Mouse (Mus musculus) NIH3T3 (cell line): Measurements from ENCODE around the gene Zfp385a.
A peak's percentile ranks its signal among the peaks of the same experiment; 100 is the strongest.

Experiments used
- DNase-seq: peaks from one replicate; pipeline ENCODE4 v3.0.0-alpha.2; 2012; ENCODE audit warnings: low read depth

The Zfp385a gene

DNA sequence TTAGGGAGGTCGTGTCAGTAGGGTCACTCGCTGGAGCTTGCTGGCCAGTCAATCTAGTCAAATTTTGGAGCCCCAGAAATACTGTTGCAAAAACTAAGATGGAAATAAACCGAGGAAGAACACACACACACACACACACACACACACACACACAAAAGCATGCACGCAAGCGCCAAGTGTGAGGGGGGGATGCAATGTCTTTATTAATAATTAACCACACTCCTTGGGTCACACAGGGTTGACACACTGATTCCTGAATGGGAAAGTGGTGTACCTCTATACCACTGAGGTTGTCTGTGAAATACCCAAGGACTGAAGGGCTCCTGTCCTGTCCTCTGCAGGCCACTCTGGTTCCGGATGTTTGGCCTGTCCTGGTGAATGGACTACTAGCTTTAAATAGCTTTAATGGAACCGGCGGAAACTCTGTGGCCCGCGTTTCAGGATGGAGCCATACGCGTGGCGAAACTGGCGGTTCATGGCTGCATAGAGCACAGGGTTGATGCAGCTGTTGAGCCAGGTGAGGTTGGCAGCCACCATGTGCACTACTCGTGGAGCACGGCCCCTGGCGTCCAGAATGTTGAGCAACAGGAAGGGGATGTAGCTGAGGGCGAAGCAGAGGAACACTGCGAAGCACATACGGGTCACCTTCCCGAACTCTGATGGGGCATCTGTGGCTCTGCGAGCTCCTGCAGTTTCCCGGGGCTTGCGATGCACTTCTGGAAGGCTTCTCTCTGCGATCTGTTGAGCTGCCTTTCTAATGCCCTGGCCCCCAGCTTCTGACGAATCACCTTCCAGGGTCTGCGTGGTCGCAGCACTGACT is 31.6 kb downstream of the Zfp385a start:
- no peak for DNase-seq

- peak; percentile 98 for DNase-seq
Observed at GRCm38 (mm10) chr15:103307125-103307524, 32.8 kb downstream of the Zfp385a start.

DNA sequence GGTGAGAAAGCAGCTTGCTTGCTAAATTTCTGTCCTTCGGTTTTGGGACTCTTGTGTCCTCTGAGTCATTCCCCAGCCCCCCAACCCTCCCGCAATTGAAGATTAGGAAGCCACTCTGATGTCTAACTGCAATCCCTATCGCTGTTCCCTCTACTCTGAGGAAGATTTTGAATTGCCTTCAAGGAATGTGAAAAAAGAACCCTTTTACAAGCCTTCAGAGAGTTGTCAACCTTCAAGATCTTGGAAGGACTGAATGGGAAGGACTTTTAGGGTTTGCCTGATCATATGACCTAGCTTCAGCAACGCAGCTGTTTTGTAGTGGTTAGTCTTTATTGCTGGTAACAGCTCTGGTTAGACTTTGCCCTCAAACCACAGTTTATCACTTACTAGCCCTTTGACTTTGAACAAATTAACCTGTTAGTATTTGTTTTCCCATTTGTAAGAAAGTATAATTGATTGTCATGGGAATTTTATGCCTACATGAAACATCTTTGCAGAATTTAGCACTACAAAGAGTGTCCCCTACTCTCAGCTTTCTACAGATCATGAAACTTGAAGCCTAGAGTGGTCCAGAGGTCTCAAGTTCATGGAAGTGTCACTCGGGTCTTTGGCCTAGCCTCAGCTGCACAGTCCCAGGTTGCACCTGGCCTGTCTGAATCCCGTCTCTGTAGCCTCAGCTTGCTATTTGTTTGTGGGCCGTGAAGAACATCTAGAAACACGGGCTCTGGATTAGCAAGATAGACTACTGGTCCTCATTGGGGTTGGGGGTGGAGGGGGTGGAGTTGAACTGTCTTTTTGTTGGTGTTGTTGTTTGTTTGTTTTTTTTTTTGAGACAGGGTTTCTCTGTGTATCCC is 33.9 kb downstream of the Zfp385a start:
- DNase-seq: peak; percentile 56

- peak; percentile 99 for DNase-seq
Observed at GRCm38 (mm10) chr15:103305070-103305678, 34.7 kb downstream of the Zfp385a start.

GRCm38 (mm10) chr15:103304616-103304969 is 35.3 kb downstream of the Zfp385a start:
- no peak for DNase-seq

DNA sequence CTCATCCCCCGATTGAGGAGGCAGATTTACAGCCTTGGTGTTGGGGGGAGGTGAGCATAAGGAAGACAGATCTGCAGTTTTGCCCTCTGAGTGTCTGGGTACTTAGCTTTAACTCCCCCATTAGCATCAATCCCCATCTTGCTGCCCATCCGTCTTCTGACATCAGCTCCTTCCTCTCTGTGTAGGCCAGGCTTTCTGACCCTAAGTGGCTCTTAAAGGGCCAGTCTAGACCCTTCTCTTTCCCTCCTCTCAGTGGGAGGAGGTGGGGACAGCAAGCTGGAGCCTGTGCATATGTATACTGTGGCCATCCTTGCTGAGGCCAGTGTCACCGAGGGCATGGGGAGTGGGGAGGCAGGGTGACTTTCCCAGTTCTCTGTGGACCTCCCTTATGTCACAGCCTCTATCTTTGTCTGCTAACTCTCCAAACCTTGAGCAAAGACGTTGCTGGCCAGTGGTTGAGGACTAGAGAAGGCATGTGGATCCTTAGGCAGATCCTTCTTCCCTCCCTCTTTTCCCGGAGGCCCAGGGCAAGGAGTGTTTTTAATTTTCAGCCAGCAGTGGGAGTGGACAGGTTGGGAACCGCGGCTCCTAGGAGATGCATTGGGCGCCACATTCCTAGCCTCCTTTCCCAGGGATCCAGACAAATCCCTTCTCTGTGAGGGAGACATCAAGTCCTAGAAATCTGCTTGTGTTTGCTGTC is 35.8 kb downstream of the Zfp385a start:
- DNase-seq: peak; percentile 88

GRCm38 (mm10) chr15:103302341-103303021 is 37.4 kb downstream of the Zfp385a start:
- peak; percentile 76 for DNase-seq

- DNase-seq: no peak
Observed at GRCm38 (mm10) chr15:103301547-103302340, 38.1 kb downstream of the Zfp385a start.

- peak; percentile 94 for DNase-seq
Observed at GRCm38 (mm10) chr15:103301046-103301445, 38.8 kb downstream of the Zfp385a start.

DNA sequence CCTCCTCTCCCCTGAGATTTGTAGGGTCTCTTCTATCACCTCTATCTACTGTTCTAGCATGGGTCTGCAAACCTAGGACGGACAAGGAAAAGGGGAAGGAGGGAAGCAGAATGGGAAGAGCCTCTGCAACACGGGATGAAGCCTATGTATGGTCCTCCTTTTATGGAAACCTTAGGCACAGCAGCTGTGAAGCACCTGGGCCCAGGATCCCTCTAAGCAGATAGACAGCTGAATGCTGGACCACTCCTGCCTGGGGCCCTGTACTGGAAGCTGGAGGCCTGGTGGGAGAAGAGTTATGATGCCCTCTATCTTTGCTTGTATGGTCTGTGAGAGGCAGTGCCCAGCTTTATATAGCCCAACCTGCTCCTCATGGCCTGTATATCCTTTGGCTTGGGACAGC is 39.3 kb downstream of the Zfp385a start:
- DNase-seq: no peak

GRCm38 (mm10) chr15:103300067-103300471 is 39.8 kb downstream of the Zfp385a start:
- DNase-seq: peak; percentile 72

DNA sequence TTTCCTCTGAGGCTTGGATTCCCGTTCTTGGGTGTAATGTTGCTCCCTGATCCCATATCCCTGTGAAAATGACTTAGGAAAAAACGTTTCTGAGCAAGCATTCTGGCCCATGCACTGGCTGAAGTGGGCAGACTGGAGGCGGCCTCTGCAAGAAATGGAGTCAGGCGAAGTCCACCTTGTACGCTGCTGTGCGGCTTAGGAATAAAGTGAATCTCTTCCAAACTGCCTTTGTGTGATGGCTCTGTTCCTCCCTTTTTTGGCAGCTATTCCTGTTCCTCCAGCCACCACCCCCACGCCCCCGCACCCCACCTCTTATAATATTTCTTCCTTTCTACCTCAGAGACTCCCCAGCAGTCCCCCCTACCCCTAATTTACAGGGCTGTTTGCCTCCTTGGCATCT is 40.2 kb downstream of the Zfp385a start:
- DNase-seq: no peak

DNA sequence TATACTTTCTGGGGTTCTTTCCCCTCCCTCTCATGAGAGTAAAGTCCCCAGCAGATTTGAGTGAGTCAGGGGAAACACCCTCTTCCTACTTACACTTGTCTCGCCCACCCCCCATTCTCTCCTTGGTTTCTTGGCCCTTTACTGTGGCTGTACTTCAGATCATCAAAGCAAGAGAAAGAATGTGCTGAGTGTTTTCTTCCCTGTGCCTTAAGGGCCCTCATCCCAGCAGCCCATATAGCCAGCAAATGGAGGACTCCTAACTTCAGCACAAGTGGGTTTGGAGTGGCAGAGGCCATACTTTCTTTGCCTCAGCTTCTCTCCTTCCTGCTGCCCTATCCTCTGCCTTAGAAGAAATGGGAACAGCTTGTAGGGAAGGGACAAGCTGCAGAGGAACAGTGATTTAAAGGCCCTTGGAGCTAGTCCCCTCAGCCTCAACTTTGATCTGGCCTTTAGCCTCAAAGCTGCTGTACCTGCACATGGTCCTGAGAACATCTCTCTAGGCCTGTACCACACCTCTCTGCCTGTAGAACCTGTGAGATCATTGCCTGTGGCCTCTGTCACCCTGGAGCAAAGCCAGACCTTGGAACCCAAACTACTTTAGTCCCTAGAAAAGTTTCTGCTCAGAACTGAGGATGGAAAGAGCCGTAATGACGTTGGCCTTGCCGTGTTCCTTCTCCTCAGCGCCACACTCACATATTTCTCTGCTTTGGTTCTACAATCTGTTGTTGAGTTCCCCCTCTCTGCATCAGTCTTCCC is 40.9 kb downstream of the Zfp385a start:
- no peak for DNase-seq

- DNase-seq: no peak
Observed at GRCm38 (mm10) chr15:103298026-103298425, 41.9 kb downstream of the Zfp385a start.

- no peak for DNase-seq
Observed at GRCm38 (mm10) chr15:103297313-103297712, 42.6 kb downstream of the Zfp385a start.

- no peak for DNase-seq
Observed at GRCm38 (mm10) chr15:103295851-103296250, 44.0 kb downstream of the Zfp385a start.

- no peak for DNase-seq
Observed at GRCm38 (mm10) chr15:103294649-103295048, 45.2 kb downstream of the Zfp385a start.

GRCm38 (mm10) chr15:103293375-103293774 is 46.5 kb downstream of the Zfp385a start:
- DNase-seq: peak; percentile 57

DNA sequence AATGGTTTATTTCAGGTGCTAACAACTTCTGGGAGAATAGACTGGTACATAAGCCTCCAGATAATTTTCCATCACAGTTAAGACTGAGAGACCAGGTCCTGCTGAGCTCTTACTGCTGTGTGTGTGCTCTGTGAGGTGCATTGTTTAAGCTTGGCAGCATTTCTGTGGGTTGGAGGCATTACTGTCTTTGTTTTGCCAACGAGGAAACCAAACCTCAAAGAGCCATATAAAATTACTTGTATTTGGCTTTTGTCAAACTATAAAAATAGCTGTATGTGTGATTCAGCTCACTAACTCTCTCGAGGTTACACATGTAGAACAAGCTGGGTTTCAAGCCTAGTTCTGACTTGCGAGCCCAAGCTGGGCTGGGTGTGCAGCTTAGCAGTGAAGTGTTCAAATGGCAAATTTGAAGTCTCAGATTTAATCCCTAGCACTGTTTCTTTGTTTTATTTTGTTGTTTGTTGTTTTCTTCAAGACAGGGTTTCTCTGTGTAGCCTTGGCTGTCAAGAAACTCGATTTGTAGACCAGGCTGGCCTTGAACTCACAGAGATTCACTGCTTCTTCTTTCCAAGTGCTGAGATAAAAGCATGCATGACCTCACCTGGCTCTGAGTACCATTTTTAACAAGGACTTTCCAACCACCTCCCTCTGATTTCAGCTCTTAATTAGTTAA is 47.1 kb downstream of the Zfp385a start:
- peak; percentile 80 for DNase-seq
